Mouse (Mus musculus) forebrain, embryonic 16.5 days (tissue): Measurements from ENCODE around the gene Aff1. TPM values are rescaled to one million over a fixed set of nuclear protein-coding genes. Genes with fewer than 3 reads are reported as not detected.

Experiments
- ATAC-seq: fragments of 200-750 bp; cut with Nextera tagmentation; 2 replicates; pipeline ENCODE4 v1.8.0; 2017; ENCODE audit warnings: mild to moderate bottlenecking, moderate library complexity
- H3K27ac ChIP-seq: fragments of 300-500 bp; sonication (generic); 2 replicates; pipeline ENCODE4 v1.5.1; 2014; ENCODE audit warnings: low read length, control low read depth
- H3K27me3 ChIP-seq: fragments of 300-500 bp; sonication (generic); replicated peaks from 2 replicates; pipeline ENCODE4 v1.6.1; 2014; ENCODE audit warnings: low read length; ENCODE audit not compliant: control insufficient read depth, insufficient read depth
- H3K36me3 ChIP-seq: fragments of 300-500 bp; sonication (generic); 2 replicates; pipeline ENCODE4 v1.6.1; 2014; ENCODE audit not compliant: control insufficient read depth, insufficient read depth
- H3K4me1 ChIP-seq: fragments of 300-500 bp; sonication (generic); replicated peaks from 2 replicates; pipeline ENCODE4 v1.6.1; 2014; ENCODE audit warnings: low read length; ENCODE audit not compliant: control insufficient read depth, insufficient read depth
- H3K4me2 ChIP-seq: fragments of 300-500 bp; sonication (generic); 2 replicates; pipeline ENCODE4 v1.6.1; 2014; ENCODE audit warnings: mild to moderate bottlenecking, low read length, control low read depth
- H3K4me3 ChIP-seq: fragments of 300-500 bp; sonication (generic); replicated peaks from 2 replicates; pipeline ENCODE4 v1.5.1; 2014; ENCODE audit warnings: mild to moderate bottlenecking, low read length, control low read depth
- H3K9ac ChIP-seq: fragments of 300-500 bp; sonication (generic); replicated peaks from 2 replicates; pipeline ENCODE4 v1.6.1; 2014; ENCODE audit warnings: low read depth, low read length, control low read depth
- H3K9me3 ChIP-seq: fragments of 300-500 bp; sonication (generic); 2 replicates; pipeline ENCODE4 v1.6.1; 2016; ENCODE audit warnings: low read length; ENCODE audit not compliant: control insufficient read depth
- WGBS: fragments of 180-500 bp; shearing (Covaris S2); extraction: QIAGEN DNeasy Blood & Tissue Kit; methylation state at CpG from one replicate; pipeline ENCODE4 v1.1.7; 2014; 5-methylcytosine and 5-hydroxymethylcytosine counted together
- polyA plus RNA-seq: library from polyadenylated mRNA; unstranded; fragments of >200 nt; fragmentation: Nextera tagmentation; extraction: Ambion mirVana; gene quantifications from 2 replicates; pipeline ENCODE4 v1.2.1, GENCODE M21; 2015

The Aff1 gene
- polyA plus RNA-seq, 1 experiment from 2014 or later, result 1.5 TPM

DNA sequence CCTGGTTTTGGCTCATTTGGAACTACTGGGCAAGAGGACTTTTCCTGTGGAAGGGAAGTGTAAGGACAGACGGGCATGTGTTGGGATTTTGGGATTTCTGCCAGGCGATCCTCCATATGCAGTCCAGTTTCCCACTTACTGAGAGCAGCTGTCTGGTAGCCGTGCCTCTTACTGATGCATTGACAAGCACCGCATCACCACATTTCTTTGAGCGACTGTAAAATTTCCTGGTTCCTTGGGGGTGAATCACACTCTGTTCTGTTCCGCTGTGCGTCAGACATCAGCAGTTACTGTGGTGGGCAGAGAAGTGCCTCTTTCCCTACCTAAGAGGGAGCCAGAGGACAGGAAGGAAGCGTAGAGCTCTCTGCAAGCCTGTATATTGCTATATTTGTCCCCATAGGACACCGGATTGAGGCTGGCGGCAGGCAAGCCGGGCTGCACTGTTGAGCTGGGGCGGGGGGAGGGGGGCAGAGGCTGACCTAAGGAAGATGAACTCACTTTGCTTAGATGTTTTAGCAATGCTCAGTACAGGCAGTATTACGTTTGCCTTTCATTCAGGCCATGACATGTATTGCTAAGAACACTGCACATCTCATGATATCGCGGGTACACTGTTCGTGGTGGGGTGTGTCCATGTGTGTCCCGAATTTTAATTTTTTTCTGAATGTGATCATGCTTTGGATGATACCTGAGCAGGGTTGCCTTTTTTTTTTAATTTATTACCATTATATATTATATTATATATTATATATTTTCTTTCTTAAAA is 162.1 kb downstream of the Aff1 start:
- H3K4me2 ChIP-seq, result peak overlapping the region; percentile 9; the same call in 1 of the 2 replicates

DNA sequence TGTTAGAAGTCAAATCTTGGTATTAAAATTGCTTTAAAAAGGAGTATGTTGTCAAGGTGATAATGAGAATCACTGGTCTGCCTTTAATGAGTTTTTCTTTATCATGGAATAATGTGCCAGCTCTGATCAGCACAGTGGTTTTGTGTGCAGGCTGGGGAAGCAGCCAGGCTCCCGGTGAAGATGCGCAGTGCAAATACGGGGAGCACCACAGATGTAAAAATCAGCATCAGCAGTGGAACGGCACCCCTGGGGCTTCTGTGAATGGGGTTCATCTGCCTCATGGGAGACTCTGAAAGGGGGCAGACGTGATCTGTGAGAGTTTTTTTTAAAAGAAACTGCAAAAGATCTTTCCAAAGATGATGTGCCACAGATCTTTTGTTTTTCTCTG is 162.6 kb downstream of the Aff1 start:
- H3K9me3 ChIP-seq, result no peaks in the 10 kb centered on the region
- H3K9ac ChIP-seq, result peak overlapping the region; percentile 30; the same call in 1 of the 2 replicates
- ATAC-seq, result no peak
- no peaks in the 10 kb centered on the region for H3K27me3 ChIP-seq
- no peak overlapping the region for H3K4me3 ChIP-seq
- WGBS, result 35% methylated on average over 5 of the region's 5 CpGs
- H3K4me1 ChIP-seq, result peaks cover 29% of the 10 kb centered on the region
- H3K36me3 ChIP-seq, result no peaks in the 10 kb centered on the region
- peak overlapping the region; percentile 39; the same call in 1 of the 2 replicates for H3K27ac ChIP-seq
- H3K4me2 ChIP-seq, result no peak overlapping the region

More for the DNA sequence above, 162.1 kb downstream of the Aff1 start:
- Histone ChIP-seq H3K27ac (peak overlapping the region; percentile 80), H3K4me3 (no peak overlapping the region), H3K4me1 (peaks cover 29% of the 10 kb centered on the region), H3K9me3 (no peaks in the 10 kb centered on the region), H3K27me3 (no peaks in the 10 kb centered on the region), H3K36me3 (no peaks in the 10 kb centered on the region), H3K9ac (no peak overlapping the region; the same call in 1 of the 2 replicates)
- 61% methylated on average over 17 of the region's 17 CpGs for WGBS
- peak; percentile 68 for ATAC-seq

DNA sequence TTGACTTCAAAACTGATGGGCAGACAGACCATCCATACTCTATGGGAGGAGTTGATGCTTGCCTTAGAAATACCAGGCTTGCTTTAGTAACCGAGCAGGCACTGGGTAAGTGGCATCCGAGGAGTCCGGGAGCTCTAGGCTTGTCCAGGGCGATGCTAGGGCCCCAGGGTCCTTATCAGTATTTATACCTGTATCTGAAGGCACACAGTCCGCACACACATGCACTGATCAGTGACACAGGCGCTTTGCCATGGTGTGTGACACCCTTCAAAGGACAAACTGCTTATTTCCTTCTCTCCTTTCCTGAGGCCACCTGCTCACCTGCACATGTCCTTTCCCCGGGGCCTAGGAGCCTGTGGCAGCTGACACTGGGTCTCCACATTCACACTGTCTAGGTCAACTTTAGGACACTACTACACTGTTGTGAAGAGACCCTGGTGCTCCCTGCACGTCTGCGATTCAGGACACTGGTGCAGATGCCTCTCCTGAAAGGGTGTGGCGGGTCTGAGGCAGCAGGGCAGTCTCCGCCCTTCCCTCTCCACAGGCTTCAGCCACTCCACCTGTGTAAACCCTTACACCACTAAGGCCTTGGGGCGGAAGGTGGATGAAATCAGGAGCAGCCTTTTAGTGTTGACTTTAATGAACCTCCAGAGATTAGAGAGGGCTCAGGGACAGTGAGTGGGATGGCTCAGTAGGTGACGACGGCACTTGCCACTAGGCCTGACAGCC is 163.5 kb downstream of the Aff1 start:
- Histone ChIP-seq H3K36me3 (no peaks in the 10 kb centered on the region), H3K9me3 (no peaks in the 10 kb centered on the region), H3K4me3 (no peak overlapping the region), H3K27me3 (no peaks in the 10 kb centered on the region), H3K27ac (peak overlapping the region; percentile 46; the same call in 1 of the 2 replicates), H3K4me1 (peaks cover 29% of the 10 kb centered on the region), H3K9ac (no peak overlapping the region), H3K4me2 (no peak overlapping the region)
- peak; percentile 3; the same call in 1 of the 2 replicates for ATAC-seq
- WGBS, result 87% methylated on average over 14 of the region's 14 CpGs

DNA sequence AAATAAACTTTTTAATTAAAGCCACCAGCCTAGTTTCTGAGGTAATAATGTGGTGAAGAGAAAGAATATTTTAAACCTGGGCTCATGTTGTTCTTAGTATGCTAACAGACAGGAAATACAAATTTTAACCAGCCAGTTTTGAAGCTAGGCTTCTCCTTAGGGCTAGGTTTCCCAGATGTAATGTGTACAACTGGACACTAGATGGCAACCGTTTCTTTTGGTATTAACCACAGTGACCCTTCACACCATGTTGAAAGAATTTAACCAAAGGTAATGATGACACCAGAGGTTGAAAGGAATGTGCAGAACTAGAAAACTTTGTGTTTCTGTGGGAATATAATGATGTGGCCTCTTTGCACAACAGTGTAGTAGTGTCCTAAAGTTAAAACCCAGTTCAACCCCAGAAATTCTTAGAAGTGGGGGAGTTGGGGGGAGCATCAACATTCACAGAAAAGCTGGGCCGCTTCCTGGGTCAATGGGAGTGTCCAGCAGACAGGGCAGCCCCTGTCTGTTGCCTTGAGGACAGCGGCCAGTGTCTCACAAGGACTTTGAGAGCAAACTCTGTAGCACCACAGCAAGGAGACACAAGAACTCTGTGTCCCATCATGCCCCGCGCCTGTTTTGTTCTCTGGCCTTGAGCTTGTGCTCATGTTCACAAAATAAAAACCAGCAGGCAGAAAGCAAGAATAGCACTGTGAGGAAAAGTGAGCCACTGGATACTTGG is 164.3 kb downstream of the Aff1 start:
- Histone ChIP-seq H3K27me3 (no peaks in the 10 kb centered on the region), H3K4me3 (no peak overlapping the region), H3K9ac (no peak overlapping the region), H3K9me3 (no peaks in the 10 kb centered on the region), H3K36me3 (no peaks in the 10 kb centered on the region), H3K4me2 (no peak overlapping the region), H3K27ac (no peak overlapping the region), H3K4me1 (peaks cover 29% of the 10 kb centered on the region)
- WGBS, result 64% methylated on average over 5 of the region's 5 CpGs
- 0 out of 2 replicates have a peak, but pooled peaks have one; percentile 24 for ATAC-seq

DNA sequence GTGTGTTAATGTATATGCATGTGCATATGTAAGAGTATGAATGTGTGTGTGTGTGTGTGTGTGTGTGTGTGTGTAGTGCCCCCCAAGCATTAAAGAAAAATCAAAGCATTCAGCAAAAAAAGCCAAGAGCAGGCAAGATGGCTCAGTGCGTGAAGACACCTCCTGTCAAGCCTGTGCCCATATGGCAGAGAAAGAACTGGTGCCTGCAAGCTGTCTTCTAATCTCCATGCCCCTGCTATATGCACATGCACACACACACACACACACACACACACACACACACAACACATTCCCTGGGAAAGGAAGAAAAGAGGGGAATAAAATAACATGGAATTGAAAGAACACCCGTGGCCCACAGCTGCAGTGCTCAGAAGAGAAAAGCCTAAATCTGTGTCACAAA is 165.0 kb downstream of the Aff1 start:
- no peak overlapping the region for H3K4me2 ChIP-seq
- H3K4me1 ChIP-seq, result peaks cover 29% of the 10 kb centered on the region
- no peaks in the 10 kb centered on the region for H3K9me3 ChIP-seq
- no peaks in the 10 kb centered on the region for H3K36me3 ChIP-seq
- 44% methylated on average over 2 of the region's 2 CpGs for WGBS
- H3K9ac ChIP-seq, result no peak overlapping the region
- peak overlapping the region; percentile 41; the same call in 1 of the 2 replicates for H3K27ac ChIP-seq
- ATAC-seq, result peak; percentile 59
- no peak overlapping the region for H3K4me3 ChIP-seq
- H3K27me3 ChIP-seq, result no peaks in the 10 kb centered on the region

DNA sequence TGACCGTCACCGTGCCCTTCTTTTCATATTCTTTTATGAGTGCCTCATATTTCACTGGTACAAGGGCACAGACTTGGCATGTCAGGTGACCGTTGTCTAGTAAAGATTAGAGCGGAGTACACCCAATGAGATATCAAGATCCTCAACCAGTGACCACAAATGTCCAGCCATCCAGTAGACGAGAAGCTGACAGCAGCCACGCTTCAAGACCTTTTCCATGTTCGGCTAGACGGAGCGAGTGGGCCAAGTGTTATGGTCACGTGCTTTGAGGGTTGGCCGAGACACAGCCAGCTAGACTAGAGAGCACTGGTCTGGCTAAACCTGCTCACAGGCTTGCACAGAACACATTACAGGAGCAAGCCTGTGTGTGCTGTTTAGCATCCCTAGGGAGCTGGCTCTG is 168.4 kb downstream of the Aff1 start:
- Histone ChIP-seq H3K4me1 (peaks cover 15% of the 10 kb centered on the region), H3K9me3 (no peaks in the 10 kb centered on the region), H3K9ac (no peak overlapping the region), H3K27me3 (no peaks in the 10 kb centered on the region), H3K4me3 (no peak overlapping the region), H3K36me3 (peaks cover 4% of the 10 kb centered on the region), H3K27ac (no peak overlapping the region), H3K4me2 (no peak overlapping the region)
- no peak for ATAC-seq
- 93% methylated on average over 11 of the region's 11 CpGs for WGBS

DNA sequence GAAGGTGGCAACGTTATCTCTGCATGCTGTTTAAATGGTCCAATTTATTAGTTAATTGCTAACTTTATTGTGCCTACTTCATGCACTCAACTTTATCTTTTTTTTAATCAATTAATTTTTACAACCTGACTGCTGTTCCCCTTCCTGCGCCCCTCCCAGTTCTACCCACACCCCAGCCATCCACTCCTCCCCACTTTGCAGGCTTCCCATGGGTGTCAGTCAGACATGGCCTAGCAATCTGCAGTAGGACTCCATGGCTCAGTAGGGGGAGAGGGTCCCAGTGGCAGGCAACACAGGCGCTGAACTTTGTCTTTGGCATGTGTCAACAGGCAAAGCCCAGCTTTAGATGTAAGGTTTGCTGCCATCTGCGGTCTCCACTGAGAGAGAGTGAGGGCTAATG is 171.6 kb downstream of the Aff1 start:
- H3K9me3 ChIP-seq, result no peaks in the 10 kb centered on the region
- no peak for ATAC-seq

DNA sequence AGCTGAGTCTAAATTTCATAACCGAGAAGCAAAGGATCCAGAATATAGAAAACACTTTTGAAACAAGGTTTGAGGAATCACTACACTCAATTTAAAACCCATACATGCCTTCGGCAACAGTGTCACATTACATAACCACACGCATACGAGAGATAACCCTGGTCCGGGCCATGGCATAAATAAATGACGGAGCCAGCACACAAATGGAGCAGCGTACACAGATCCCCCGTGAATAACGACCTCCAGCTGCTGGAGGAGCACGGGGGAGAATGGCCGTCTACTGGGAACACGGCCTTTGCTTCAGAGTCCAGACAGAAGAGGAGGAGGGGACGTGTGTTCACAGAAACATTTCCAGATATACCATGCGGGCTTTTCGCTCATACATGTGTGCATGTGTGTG is 197.6 kb downstream of the Aff1 start:
- Histone ChIP-seq H3K4me2 (no peak overlapping the region), H3K4me1 (no peaks in the 10 kb centered on the region), H3K27ac (no peak overlapping the region), H3K9ac (no peak overlapping the region), H3K36me3 (0 out of 2 replicates have a peak, but pooled peaks cover 2% of the 10 kb centered on the region), H3K27me3 (no peaks in the 10 kb centered on the region), H3K9me3 (no peaks in the 10 kb centered on the region), H3K4me3 (no peak overlapping the region)
- no peak for ATAC-seq
- 73% methylated on average over 15 of the region's 15 CpGs for WGBS

More for the DNA sequence above, 171.6 kb downstream of the Aff1 start:
- 87% methylated on average over 4 of the region's 4 CpGs for WGBS
- no peak overlapping the region for H3K9ac ChIP-seq
- H3K4me3 ChIP-seq, result no peak overlapping the region
- H3K4me1 ChIP-seq, result no peaks in the 10 kb centered on the region
- no peak overlapping the region for H3K27ac ChIP-seq
- H3K36me3 ChIP-seq, result peaks cover 10% of the 10 kb centered on the region
- no peak overlapping the region for H3K4me2 ChIP-seq
- H3K27me3 ChIP-seq, result no peaks in the 10 kb centered on the region

DNA sequence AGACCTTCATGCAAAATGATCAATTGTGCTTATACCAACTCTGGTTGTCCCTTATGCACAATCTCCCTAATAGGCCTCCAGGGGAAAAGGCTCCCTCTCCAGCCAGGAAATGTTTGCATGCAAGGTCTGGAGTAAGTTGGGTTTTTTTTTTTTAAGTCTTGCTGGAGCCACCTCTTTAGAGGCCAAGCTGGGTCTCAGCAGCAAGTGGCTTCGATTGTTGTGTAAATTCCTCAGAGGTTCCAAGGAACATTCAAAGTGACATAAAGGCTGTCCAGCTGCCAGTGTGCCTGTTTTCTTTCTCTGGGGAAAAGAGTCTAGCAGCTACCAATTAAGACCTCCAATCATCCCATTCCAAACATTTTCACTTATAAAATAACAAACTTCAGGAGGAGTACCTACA is 206.1 kb downstream of the Aff1 start:
- Histone ChIP-seq H3K36me3 (no peaks in the 10 kb centered on the region), H3K27ac (no peak overlapping the region), H3K27me3 (no peaks in the 10 kb centered on the region), H3K4me2 (no peak overlapping the region), H3K9me3 (no peaks in the 10 kb centered on the region), H3K4me3 (no peak overlapping the region), H3K4me1 (no peaks in the 10 kb centered on the region), H3K9ac (no peak overlapping the region)
- ATAC-seq, result no peak
- WGBS, result 17% methylated on average over 1 of the region's 1 CpGs
